Mouse (Mus musculus): ENCODE results near the gene Ly86.

DNA sequence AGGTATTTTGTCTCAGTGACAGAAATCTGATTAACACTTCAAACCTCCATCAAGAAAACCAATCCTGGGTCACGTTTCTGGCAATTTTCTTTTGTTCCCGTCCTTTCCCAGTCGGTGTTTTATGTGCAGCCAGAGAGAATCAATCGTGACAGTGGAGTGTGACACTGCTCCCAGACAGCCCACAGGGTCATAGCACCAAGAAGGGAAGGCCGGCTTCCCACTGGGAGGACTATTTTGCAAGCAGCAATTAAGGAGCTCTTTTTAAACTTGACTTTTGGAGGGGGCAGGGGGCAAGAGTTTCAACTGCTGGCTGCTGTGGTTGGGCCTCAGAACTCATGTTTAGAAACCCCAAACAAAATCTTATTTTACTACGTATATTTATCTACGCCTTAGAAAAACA is 97.5 kb downstream of the Ly86 start:
- TF ChIP-seq POLR2A (IDR thresholded peaks at IDR 0.05; ENCODE audit: extremely low read depth, insufficient read depth, low read length) (no peak), CTCF (IDR thresholded peaks at IDR 0.05; ENCODE audit: low read depth, low read length) (no peak)
